Mouse (Mus musculus) spleen, postnatal 10 days (tissue): Measurements from ENCODE around the gene Cdca7l.
"Not testable (repeated sequence)": the region's sequence is repeated elsewhere in the genome, so short reads cannot be mapped to it uniquely, and the experiment has no call there.

Experiments
- DNase-seq, 2 experiments: peaks; one replicate each; pipeline ENCODE4 v3.0.0; 2021 to 2022; ENCODE audit warnings: low spot score in 2 of 2

Gene Cdca7l

GRCm38 (mm10) chr12:117861249-117861648, 57.2 kb downstream of the Cdca7l start:
- no peak for DNase-seq

- no peak for DNase-seq
Measured at GRCm38 (mm10) chr12:117862655-117863054, 58.6 kb downstream of the Cdca7l start.

- no peak for DNase-seq
Measured at GRCm38 (mm10) chr12:117867708-117868564, 63.8 kb downstream of the Cdca7l start.

GRCm38 (mm10) chr12:117872265-117872664, 68.2 kb downstream of the Cdca7l start:
- no peak for DNase-seq

GRCm38 (mm10) chr12:117878341-117878740, 74.3 kb downstream of the Cdca7l start:
- no peak for DNase-seq

GRCm38 (mm10) chr12:117884627-117885026, 80.5 kb downstream of the Cdca7l start:
- DNase-seq, result no peak

- no peak for DNase-seq
Measured at GRCm38 (mm10) chr12:117887422-117887821, 83.3 kb downstream of the Cdca7l start.

GRCm38 (mm10) chr12:117900798-117901197, 96.7 kb downstream of the Cdca7l start:
- DNase-seq, result not testable (repeated sequence)

GRCm38 (mm10) chr12:117901352-117901751, 97.3 kb downstream of the Cdca7l start:
- not testable (repeated sequence) for DNase-seq

- DNase-seq, result no peak
Measured at GRCm38 (mm10) chr12:117903671-117904070, 99.6 kb downstream of the Cdca7l start.

GRCm38 (mm10) chr12:117905232-117905840, 101.2 kb downstream of the Cdca7l start:
- DNase-seq, result not testable (repeated sequence)

- no peak for DNase-seq
Measured at GRCm38 (mm10) chr12:117911396-117911795, 107.3 kb downstream of the Cdca7l start.

- DNase-seq, result no peak
Measured at GRCm38 (mm10) chr12:117914613-117915245, 110.6 kb downstream of the Cdca7l start.

- no peak for DNase-seq
Measured at GRCm38 (mm10) chr12:117915826-117916588, 111.9 kb downstream of the Cdca7l start.
